Mouse (Mus musculus) megakaryocyte-erythroid progenitor cell, adult 5-6 weeks (primary cell): ENCODE data around the gene Olfr490. TPM values are rescaled to one million over a fixed set of nuclear protein-coding genes. Genes with fewer than 3 reads are reported as not detected.

Source experiments
- ATAC-seq: replicated peaks from 2 replicates; pipeline ENCODE4 v1.8.0; 2016; ENCODE audit warnings: mild to moderate bottlenecking, inconsistent platforms; ENCODE audit not compliant: severe bottlenecking, poor library complexity, low FRiP score, low TSS enrichment
- total RNA-seq, 2 experiments: library from RNA; stranded (forward) in 1 of 2; stranded (reverse) in 1 of 2; fragments of 200-1000, 215-1000 nt in 1 of 2; fragments of >200 nt in 1 of 2; fragmentation: Nextera tagmentation in 1 of 2; gene quantifications; 2 replicates each; pipeline ENCODE4 v1.2.3; 2014 to 2017

The Olfr490 gene
- not detected in 2 replicates for total RNA-seq (2014; fragmentation: Nextera tagmentation)
- not detected in 2 replicates for total RNA-seq (2017)

DNA sequence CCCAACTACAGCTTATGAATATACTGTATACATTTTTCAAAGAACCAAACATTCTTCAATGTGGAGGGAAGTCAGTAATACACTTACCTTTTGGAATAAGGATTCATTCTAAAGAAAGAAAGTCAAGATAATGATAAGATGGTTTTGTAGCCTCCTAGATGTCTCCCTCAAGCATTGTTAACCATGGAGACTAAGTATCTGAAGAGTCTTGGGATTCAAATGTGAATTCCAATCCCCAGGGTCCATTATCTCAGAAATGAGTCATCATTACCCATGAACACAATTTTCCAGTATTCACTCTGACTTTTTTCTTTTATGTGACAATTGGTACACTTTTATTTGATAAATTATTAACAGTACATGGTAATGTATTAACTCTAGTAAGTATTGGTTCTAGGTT is at the start of gene Olfr490:
Gene Olfr490 (minus strand): TSS at position 101 of the 400 bp plus-strand sequence.
- no peak for ATAC-seq

DNA sequence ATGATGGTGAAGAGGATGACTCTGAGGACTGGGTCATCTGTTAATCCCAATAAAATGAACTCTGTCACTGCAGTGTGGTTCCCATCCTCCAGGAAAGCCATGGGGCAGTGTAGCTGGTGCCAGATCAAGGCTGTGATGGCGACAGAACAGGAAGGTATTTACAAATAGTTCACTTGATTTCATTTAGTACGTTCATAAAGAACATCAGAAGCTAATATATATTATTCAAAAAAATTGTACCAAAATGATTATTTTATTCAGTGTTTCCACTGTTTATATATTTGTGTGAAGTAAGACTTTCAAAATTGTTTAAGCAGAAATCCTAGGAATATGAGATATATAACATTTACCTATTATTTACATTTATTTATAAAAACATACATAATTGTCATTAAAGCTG is 34.8 kb upstream of the Olfr490 start, which contains the start of gene Olfr492:
Gene Olfr492 (minus strand): TSS at position 101 of the 400 bp plus-strand sequence.
- ATAC-seq = no peak

DNA sequence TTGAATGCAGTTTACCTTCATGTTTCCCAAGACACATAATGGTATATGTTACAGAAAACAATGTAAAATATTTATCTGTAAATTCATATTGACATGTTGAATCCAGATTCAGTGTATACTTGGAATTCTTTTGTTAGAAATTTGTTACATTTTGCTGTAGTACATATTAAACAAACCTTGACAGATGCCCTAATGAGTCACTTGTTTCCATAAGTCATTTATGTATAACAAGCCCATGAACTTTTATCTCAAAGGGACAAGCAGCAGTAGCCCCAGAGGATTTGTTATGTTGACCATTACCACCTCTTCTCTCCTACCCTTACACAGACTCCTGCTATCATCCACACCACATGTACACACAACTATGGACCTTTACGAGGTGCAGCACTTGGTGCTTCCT is 24.4 kb upstream of the Olfr490 start, which contains the start of gene Olfr491:
Gene Olfr491 (plus strand): TSS at position 301 of the 400 bp plus-strand sequence.
- ATAC-seq = no peak

DNA sequence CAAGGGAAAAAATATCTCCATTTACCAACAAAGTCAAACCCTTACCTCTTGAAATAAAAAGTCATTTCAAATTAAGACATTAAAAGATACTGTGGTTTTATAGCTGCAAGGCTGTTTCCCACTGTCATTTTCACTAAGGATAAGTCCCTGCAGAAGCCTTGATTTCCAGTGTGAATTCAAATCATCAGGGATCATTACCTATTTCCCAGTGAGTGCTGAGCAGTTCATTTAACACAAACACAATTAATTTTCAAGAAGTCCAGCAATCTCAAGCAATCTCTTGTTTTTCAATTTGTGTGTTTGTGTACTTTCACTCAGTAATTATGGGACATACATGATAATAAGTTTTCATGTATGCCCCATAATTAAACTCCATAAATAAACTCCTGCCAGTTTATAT is 30.5 kb downstream of the Olfr490 start, which contains the start of gene Olfr488:
Gene Olfr488 (minus strand): TSS at position 101 of the 400 bp plus-strand sequence.
- no peak for ATAC-seq

Other genes starting within 250 kb of the Olfr490 start
- gene Olfr479, start 238.2 kb downstream of the Olfr490 start, total RNA-seq (2014; fragmentation: Nextera tagmentation) = not detected in 2 replicates
- not detected in 2 replicates for gene Olfr479, start 238.2 kb downstream of the Olfr490 start, total RNA-seq (2017)
- gene Olfr480, start 221.6 kb downstream of the Olfr490 start, total RNA-seq (2014; fragmentation: Nextera tagmentation) = not detected in 2 replicates
- not detected in 2 replicates for gene Olfr480, start 221.6 kb downstream of the Olfr490 start, total RNA-seq (2017)
- not detected in 2 replicates for gene Olfr481, start 209.1 kb downstream of the Olfr490 start, total RNA-seq (2014; fragmentation: Nextera tagmentation)
- gene Olfr481, start 209.1 kb downstream of the Olfr490 start, total RNA-seq (2017) = not detected in 2 replicates
- not detected in 2 replicates for gene Olfr482, start 191.3 kb downstream of the Olfr490 start, total RNA-seq (2014; fragmentation: Nextera tagmentation)
- gene Olfr482, start 191.3 kb downstream of the Olfr490 start, total RNA-seq (2017) = not detected in 2 replicates
- not detected in 2 replicates for gene Olfr483, start 188.1 kb downstream of the Olfr490 start, total RNA-seq (2014; fragmentation: Nextera tagmentation)
- gene Olfr483, start 188.1 kb downstream of the Olfr490 start, total RNA-seq (2017) = not detected in 2 replicates
- gene Olfr484, start 161.5 kb downstream of the Olfr490 start, total RNA-seq (2014; fragmentation: Nextera tagmentation) = not detected in 2 replicates
- gene Olfr484, start 161.5 kb downstream of the Olfr490 start, total RNA-seq (2017) = not detected in 2 replicates
- not detected in 2 replicates for gene Olfr485, start 129.1 kb downstream of the Olfr490 start, total RNA-seq (2014; fragmentation: Nextera tagmentation)
- gene Olfr485, start 129.1 kb downstream of the Olfr490 start, total RNA-seq (2017) = not detected in 2 replicates
- not detected in 2 replicates for gene Olfr486, start 116.2 kb downstream of the Olfr490 start, total RNA-seq (2014; fragmentation: Nextera tagmentation)
- not detected in 2 replicates for gene Olfr486, start 116.2 kb downstream of the Olfr490 start, total RNA-seq (2017)
- not detected in 2 replicates for gene Olfr487, start 74.3 kb downstream of the Olfr490 start, total RNA-seq (2014; fragmentation: Nextera tagmentation)
- gene Olfr487, start 74.3 kb downstream of the Olfr490 start, total RNA-seq (2017) = not detected in 2 replicates
- gene Olfr488, start 30.6 kb downstream of the Olfr490 start, total RNA-seq (2014; fragmentation: Nextera tagmentation) = not detected in 2 replicates
- gene Olfr488, start 30.6 kb downstream of the Olfr490 start, total RNA-seq (2017) = not detected in 2 replicates
- gene Olfr491, start 24.5 kb upstream of the Olfr490 start, total RNA-seq (2014; fragmentation: Nextera tagmentation) = not detected in 2 replicates
- not detected in 2 replicates for gene Olfr491, start 24.5 kb upstream of the Olfr490 start, total RNA-seq (2017)
- gene Olfr492, start 34.7 kb upstream of the Olfr490 start, total RNA-seq (2014; fragmentation: Nextera tagmentation) = not detected in 2 replicates
- not detected in 2 replicates for gene Olfr492, start 34.7 kb upstream of the Olfr490 start, total RNA-seq (2017)
- gene Olfr493, start 58.0 kb upstream of the Olfr490 start, total RNA-seq (2014; fragmentation: Nextera tagmentation) = not detected in 2 replicates
- gene Olfr493, start 58.0 kb upstream of the Olfr490 start, total RNA-seq (2017) = not detected in 2 replicates
- gene Olfr494, start 76.4 kb upstream of the Olfr490 start, total RNA-seq (2014; fragmentation: Nextera tagmentation) = not detected in 2 replicates
- gene Olfr494, start 76.4 kb upstream of the Olfr490 start, total RNA-seq (2017) = not detected in 2 replicates
- not detected in 2 replicates for gene Olfr495, start 104.2 kb upstream of the Olfr490 start, total RNA-seq (2014; fragmentation: Nextera tagmentation)
- gene Olfr495, start 104.2 kb upstream of the Olfr490 start, total RNA-seq (2017) = not detected in 2 replicates
- gene Olfr497, start 131.5 kb upstream of the Olfr490 start, total RNA-seq (2014; fragmentation: Nextera tagmentation) = not detected in 2 replicates
- gene Olfr497, start 131.5 kb upstream of the Olfr490 start, total RNA-seq (2017) = not detected in 2 replicates
- not detected in 2 replicates for gene Olfr498, start 176.4 kb upstream of the Olfr490 start, total RNA-seq (2014; fragmentation: Nextera tagmentation)
- not detected in 2 replicates for gene Olfr498, start 176.4 kb upstream of the Olfr490 start, total RNA-seq (2017)
- gene Olfr502, start 236.1 kb upstream of the Olfr490 start, total RNA-seq (2014; fragmentation: Nextera tagmentation) = not detected in 2 replicates
- not detected in 2 replicates for gene Olfr502, start 236.1 kb upstream of the Olfr490 start, total RNA-seq (2017)